Mouse (Mus musculus): ENCODE measurements around the gene Cachd1. TPM values are rescaled to one million over a fixed set of nuclear protein-coding genes. Genes with fewer than 3 reads are reported as not detected.

Cachd1 gene
- polyA plus RNA-seq, 1 experiment from 2014 or later, result 50.0 TPM

- ATAC-seq (ENCODE audit: low FRiP score, low TSS enrichment), result no peak
- Histone ChIP-seq H3K36me3 (ENCODE audit: control insufficient read depth, insufficient read depth, low read length) (0 out of 2 replicates have a peak, but pooled peaks cover 2% of the 10 kb centered on the region), H3K27ac (replicated peaks; ENCODE audit: low read depth, low read length) (no peak overlapping the region), H3K9me3 (ENCODE audit: control insufficient read depth, low read length) (no peaks in the 10 kb centered on the region), H3K9ac (replicated peaks; ENCODE audit: low read length) (no peak overlapping the region), H3K27me3 (ENCODE audit: control insufficient read depth, insufficient read depth, low read length) (no peaks in the 10 kb centered on the region), H3K4me2 (ENCODE audit: low read length) (no peak overlapping the region), H3K4me3 (replicated peaks; ENCODE audit: low read depth, low read length) (no peak overlapping the region), H3K4me1 (ENCODE audit: control insufficient read depth, insufficient read depth, low read length) (no peaks in the 10 kb centered on the region)
- WGBS, result 86% methylated on average over 2 of the region's 2 CpGs
- DNase-seq, result no peak
Measured at GRCm38 (mm10) chr4:100927059-100927458, 150.6 kb downstream of the Cachd1 start.

GRCm38 (mm10) chr4:100943689-100944088 is 167.2 kb downstream of the Cachd1 start:
- Histone ChIP-seq H3K4me3 (replicated peaks; ENCODE audit: low read depth, low read length) (no peak overlapping the region), H3K27ac (replicated peaks; ENCODE audit: low read depth, low read length) (no peak overlapping the region), H3K4me1 (ENCODE audit: control insufficient read depth, insufficient read depth, low read length) (peaks cover 15% of the 10 kb centered on the region; the same call in 1 of the 2 replicates), H3K9ac (replicated peaks; ENCODE audit: low read length) (no peak overlapping the region), H3K9me3 (ENCODE audit: control insufficient read depth, low read length) (no peaks in the 10 kb centered on the region), H3K27me3 (ENCODE audit: control insufficient read depth, insufficient read depth, low read length) (no peaks in the 10 kb centered on the region), H3K4me2 (ENCODE audit: low read length) (no peak overlapping the region), H3K36me3 (ENCODE audit: control insufficient read depth, insufficient read depth, low read length) (no peaks in the 10 kb centered on the region)
- WGBS, result 74% methylated on average over 7 of the region's 7 CpGs
- no peak for DNase-seq
- no peak for ATAC-seq (ENCODE audit: low FRiP score, low TSS enrichment)

GRCm38 (mm10) chr4:100944276-100944675 is 167.8 kb downstream of the Cachd1 start:
- H3K27me3 ChIP-seq (ENCODE audit: control insufficient read depth, insufficient read depth, low read length), result no peaks in the 10 kb centered on the region
- H3K9ac ChIP-seq (replicated peaks; ENCODE audit: low read length), result no peak overlapping the region
- peaks cover 15% of the 10 kb centered on the region; the same call in 1 of the 2 replicates for H3K4me1 ChIP-seq (ENCODE audit: control insufficient read depth, insufficient read depth, low read length)
- H3K9me3 ChIP-seq (ENCODE audit: control insufficient read depth, low read length), result no peaks in the 10 kb centered on the region
- H3K27ac ChIP-seq (replicated peaks; ENCODE audit: low read depth, low read length), result peak overlapping the region; percentile 27; the same call in 1 of the 2 replicates
- no peak overlapping the region for H3K4me3 ChIP-seq (replicated peaks; ENCODE audit: low read depth, low read length)
- ATAC-seq (ENCODE audit: low FRiP score, low TSS enrichment) (no peak), DNase-seq (no peak)
- no peaks in the 10 kb centered on the region for H3K36me3 ChIP-seq (ENCODE audit: control insufficient read depth, insufficient read depth, low read length)
- no peak overlapping the region for H3K4me2 ChIP-seq (ENCODE audit: low read length)
- 78% methylated on average over 3 of the region's 3 CpGs for WGBS

GRCm38 (mm10) chr4:100945171-100945899 is 168.9 kb downstream of the Cachd1 start:
- Histone ChIP-seq H3K4me1 (ENCODE audit: control insufficient read depth, insufficient read depth, low read length) (peaks cover 15% of the 10 kb centered on the region; the same call in 1 of the 2 replicates), H3K4me3 (replicated peaks; ENCODE audit: low read depth, low read length) (no peak overlapping the region), H3K27ac (replicated peaks; ENCODE audit: low read depth, low read length) (no peak overlapping the region), H3K4me2 (ENCODE audit: low read length) (no peak overlapping the region), H3K27me3 (ENCODE audit: control insufficient read depth, insufficient read depth, low read length) (no peaks in the 10 kb centered on the region), H3K9me3 (ENCODE audit: control insufficient read depth, low read length) (no peaks in the 10 kb centered on the region), H3K9ac (replicated peaks; ENCODE audit: low read length) (no peak overlapping the region), H3K36me3 (ENCODE audit: control insufficient read depth, insufficient read depth, low read length) (0 out of 2 replicates have a peak, but pooled peaks cover 2% of the 10 kb centered on the region)
- 86% methylated on average over 13 of the region's 13 CpGs for WGBS
- no peak for DNase-seq
- no peak for ATAC-seq (ENCODE audit: low FRiP score, low TSS enrichment)

GRCm38 (mm10) chr4:100948494-100949425 is 172.3 kb downstream of the Cachd1 start:
- ATAC-seq (ENCODE audit: low FRiP score, low TSS enrichment), result no peak
- Histone ChIP-seq H3K4me1 (ENCODE audit: control insufficient read depth, insufficient read depth, low read length) (peaks cover 19% of the 10 kb centered on the region; the same call in 1 of the 2 replicates), H3K4me3 (replicated peaks; ENCODE audit: low read depth, low read length) (no peak overlapping the region), H3K9ac (replicated peaks; ENCODE audit: low read length) (no peak overlapping the region), H3K9me3 (ENCODE audit: control insufficient read depth, low read length) (no peaks in the 10 kb centered on the region), H3K36me3 (ENCODE audit: control insufficient read depth, insufficient read depth, low read length) (peaks cover 27% of the 10 kb centered on the region), H3K27me3 (ENCODE audit: control insufficient read depth, insufficient read depth, low read length) (no peaks in the 10 kb centered on the region), H3K4me2 (ENCODE audit: low read length) (no peak overlapping the region), H3K27ac (replicated peaks; ENCODE audit: low read depth, low read length) (0 out of 2 replicates have a peak overlapping the region, but pooled peaks have one; percentile 37)
- 83% methylated on average over 17 of the region's 17 CpGs for WGBS
- no peak for DNase-seq

- peaks cover 12% of the 10 kb centered on the region; the same call in 1 of the 2 replicates for H3K4me1 ChIP-seq (ENCODE audit: control insufficient read depth, insufficient read depth, low read length)
- H3K27ac ChIP-seq (replicated peaks; ENCODE audit: low read depth, low read length), result no peak overlapping the region
- ATAC-seq (ENCODE audit: low FRiP score, low TSS enrichment) (no peak), DNase-seq (no peak)
- H3K36me3 ChIP-seq (ENCODE audit: control insufficient read depth, insufficient read depth, low read length), result peaks cover 40% of the 10 kb centered on the region
- no peak overlapping the region for H3K9ac ChIP-seq (replicated peaks; ENCODE audit: low read length)
- H3K4me2 ChIP-seq (ENCODE audit: low read length), result no peak overlapping the region
- no peaks in the 10 kb centered on the region for H3K27me3 ChIP-seq (ENCODE audit: control insufficient read depth, insufficient read depth, low read length)
- no peak overlapping the region for H3K4me3 ChIP-seq (replicated peaks; ENCODE audit: low read depth, low read length)
- H3K9me3 ChIP-seq (ENCODE audit: control insufficient read depth, low read length), result no peaks in the 10 kb centered on the region
- WGBS, result 88% methylated on average over 5 of the region's 5 CpGs
Measured at GRCm38 (mm10) chr4:100950316-100950715, 173.8 kb downstream of the Cachd1 start.

GRCm38 (mm10) chr4:100951876-100952275 is 175.4 kb downstream of the Cachd1 start:
- DNase-seq, result no peak
- H3K27ac ChIP-seq (replicated peaks; ENCODE audit: low read depth, low read length), result no peak overlapping the region
- H3K4me3 ChIP-seq (replicated peaks; ENCODE audit: low read depth, low read length), result no peak overlapping the region
- H3K9me3 ChIP-seq (ENCODE audit: control insufficient read depth, low read length), result no peaks in the 10 kb centered on the region
- no peaks in the 10 kb centered on the region for H3K27me3 ChIP-seq (ENCODE audit: control insufficient read depth, insufficient read depth, low read length)
- H3K9ac ChIP-seq (replicated peaks; ENCODE audit: low read length), result no peak overlapping the region
- ATAC-seq (ENCODE audit: low FRiP score, low TSS enrichment), result no peak
- WGBS, result 70% methylated on average over 8 of the region's 8 CpGs
- H3K4me1 ChIP-seq (ENCODE audit: control insufficient read depth, insufficient read depth, low read length), result peaks cover 4% of the 10 kb centered on the region; the same call in 1 of the 2 replicates
- no peak overlapping the region for H3K4me2 ChIP-seq (ENCODE audit: low read length)
- peaks cover 50% of the 10 kb centered on the region for H3K36me3 ChIP-seq (ENCODE audit: control insufficient read depth, insufficient read depth, low read length)

- H3K9ac ChIP-seq (replicated peaks; ENCODE audit: low read length), result no peak overlapping the region
- H3K36me3 ChIP-seq (ENCODE audit: control insufficient read depth, insufficient read depth, low read length), result peaks cover 71% of the 10 kb centered on the region
Measured at GRCm38 (mm10) chr4:100963341-100963740, 186.9 kb downstream of the Cachd1 start.

More at GRCm38 (mm10) chr4:100963341-100963740, 186.9 kb downstream of the Cachd1 start:
- WGBS, result 96% methylated on average over 1 of the region's 1 CpGs
- Histone ChIP-seq H3K4me2 (ENCODE audit: low read length) (no peak overlapping the region), H3K4me3 (replicated peaks; ENCODE audit: low read depth, low read length) (no peak overlapping the region), H3K9me3 (ENCODE audit: control insufficient read depth, low read length) (no peaks in the 10 kb centered on the region), H3K27ac (replicated peaks; ENCODE audit: low read depth, low read length) (no peak overlapping the region), H3K4me1 (ENCODE audit: control insufficient read depth, insufficient read depth, low read length) (0 out of 2 replicates have a peak, but pooled peaks cover 3% of the 10 kb centered on the region), H3K27me3 (ENCODE audit: control insufficient read depth, insufficient read depth, low read length) (no peaks in the 10 kb centered on the region)
- ATAC-seq (ENCODE audit: low FRiP score, low TSS enrichment) (no peak), DNase-seq (no peak)
